Mouse (Mus musculus) urinary bladder, postnatal 14 days (tissue): Measurements from ENCODE around the gene Vasp.

Experiments
- DNase-seq: peaks from one replicate; pipeline ENCODE4 v3.0.0; 2021; ENCODE audit warnings: low spot score

Gene Vasp

DNA sequence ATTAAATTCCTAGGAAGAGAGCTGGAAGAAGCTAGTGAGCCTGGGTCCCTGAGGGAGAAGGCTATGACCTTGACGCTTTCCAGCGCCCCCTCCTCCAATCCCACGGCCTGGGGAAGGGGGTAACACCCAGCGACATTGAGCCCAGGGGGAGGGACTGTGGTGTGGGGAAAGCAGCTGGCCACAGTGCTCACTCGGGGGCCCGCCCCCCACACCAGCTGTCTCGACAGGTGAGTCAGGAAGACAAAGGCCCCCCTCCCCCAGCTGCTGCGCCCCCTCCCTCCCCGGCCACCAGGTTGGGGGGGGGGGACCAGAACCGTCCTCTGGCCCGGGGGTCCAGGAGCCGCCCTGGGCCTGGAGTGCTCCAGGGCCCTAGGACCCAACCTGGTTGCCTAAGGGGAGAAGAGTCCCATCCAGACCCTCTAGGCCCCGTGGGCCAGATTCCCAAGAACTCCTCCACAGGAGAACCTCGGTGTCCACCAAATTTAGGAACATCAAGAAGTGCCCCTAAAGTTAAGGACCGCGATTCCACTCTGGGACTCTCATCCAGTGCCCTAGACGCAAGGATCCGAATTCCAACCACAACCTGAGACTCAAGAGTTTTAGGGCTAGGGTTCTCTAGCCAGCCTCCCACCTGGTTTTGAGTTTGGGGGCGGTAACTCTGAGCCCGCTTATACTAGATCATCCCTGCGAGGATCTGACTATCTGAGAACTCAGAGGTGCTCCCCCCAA lies 944 bp downstream of the Vasp start:
- no peak for DNase-seq

DNA sequence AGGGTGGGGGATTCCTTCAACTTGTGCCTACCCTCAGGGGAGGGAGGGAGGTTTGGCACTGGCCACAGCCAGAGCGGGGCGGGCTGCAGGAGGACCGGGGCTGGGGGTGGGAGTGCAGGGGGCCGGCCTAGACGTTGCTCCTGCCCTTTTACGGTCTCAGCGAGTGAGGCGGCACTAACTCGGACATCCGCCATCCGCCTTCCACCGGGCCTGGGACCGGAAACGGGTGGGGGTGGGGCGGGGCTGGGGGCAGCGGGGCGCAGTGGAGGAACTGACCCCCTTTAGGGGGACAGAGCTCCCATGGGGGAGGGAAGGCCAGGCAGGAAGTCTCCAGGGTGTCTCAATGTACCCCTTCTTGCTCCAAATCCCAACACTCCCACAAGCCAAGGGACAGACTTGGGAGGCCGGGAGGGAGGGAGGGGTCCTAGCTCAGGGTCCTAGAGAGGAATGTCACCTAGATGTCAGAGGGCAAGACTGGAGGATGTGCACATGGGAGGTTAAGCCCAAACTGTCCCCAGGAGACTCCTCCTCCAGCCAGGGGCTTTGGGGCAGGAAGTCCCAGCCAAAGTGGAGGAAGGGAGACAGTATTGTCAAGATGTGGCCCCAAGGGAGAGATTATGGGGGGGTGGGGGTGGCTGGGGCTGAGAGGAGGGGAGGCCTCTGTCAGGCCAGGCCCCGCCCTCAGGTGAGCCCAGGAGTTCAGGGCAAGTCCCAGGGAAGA lies 1.7 kb downstream of the Vasp start:
- peak; percentile 70 for DNase-seq

DNA sequence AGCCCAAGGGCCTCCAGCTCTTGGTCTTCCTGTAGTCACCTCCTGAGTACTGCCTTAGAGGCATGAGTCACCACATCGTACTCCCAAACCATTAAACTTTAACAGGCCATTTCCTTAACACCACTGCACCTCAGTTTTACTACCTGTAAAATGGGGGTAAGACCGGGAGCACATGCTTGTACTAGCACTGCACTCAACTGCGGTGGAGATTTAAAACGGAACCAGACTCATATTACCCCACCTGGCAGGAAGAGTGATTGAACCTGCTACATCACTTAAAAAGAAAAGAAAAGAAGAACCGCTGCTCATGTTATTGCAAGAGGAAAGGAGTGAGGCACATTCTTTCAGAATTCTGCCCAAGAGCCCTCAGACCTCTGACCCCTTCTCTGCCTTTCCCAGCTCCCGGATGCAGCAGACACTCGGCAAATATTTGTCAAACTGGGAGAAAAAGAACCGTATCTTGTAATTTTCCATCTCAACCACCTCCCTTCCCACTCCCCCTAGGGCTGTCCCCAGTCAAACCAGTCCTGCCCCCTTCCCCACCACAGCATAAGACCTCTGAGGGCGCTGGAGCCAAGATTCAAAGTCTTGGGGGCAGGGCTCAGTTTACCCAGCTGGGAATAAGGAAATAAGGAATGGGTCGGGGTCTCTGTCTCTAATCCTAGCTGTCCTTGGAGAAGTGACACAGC lies 2.5 kb downstream of the Vasp start:
- DNase-seq: no peak

DNA sequence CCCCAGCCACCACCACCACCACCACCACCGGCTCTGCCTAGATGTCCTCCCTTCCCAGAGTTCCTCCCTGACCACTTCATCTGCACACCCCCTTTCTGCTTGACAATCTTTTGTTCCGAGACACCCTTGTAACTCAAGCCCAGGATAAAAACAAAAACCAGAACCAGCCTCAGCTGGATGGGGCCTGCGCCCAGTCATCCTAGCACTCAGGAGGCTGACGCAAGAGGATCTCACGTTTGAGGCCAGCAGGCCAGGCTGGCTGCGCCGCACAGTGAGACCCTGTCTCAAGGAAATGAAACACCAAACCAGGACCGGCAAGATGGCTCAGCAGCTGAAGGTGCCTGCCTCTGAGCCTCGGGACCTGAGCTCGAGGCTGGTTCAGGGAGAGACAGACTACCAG lies 4.6 kb downstream of the Vasp start:
- no peak for DNase-seq

DNA sequence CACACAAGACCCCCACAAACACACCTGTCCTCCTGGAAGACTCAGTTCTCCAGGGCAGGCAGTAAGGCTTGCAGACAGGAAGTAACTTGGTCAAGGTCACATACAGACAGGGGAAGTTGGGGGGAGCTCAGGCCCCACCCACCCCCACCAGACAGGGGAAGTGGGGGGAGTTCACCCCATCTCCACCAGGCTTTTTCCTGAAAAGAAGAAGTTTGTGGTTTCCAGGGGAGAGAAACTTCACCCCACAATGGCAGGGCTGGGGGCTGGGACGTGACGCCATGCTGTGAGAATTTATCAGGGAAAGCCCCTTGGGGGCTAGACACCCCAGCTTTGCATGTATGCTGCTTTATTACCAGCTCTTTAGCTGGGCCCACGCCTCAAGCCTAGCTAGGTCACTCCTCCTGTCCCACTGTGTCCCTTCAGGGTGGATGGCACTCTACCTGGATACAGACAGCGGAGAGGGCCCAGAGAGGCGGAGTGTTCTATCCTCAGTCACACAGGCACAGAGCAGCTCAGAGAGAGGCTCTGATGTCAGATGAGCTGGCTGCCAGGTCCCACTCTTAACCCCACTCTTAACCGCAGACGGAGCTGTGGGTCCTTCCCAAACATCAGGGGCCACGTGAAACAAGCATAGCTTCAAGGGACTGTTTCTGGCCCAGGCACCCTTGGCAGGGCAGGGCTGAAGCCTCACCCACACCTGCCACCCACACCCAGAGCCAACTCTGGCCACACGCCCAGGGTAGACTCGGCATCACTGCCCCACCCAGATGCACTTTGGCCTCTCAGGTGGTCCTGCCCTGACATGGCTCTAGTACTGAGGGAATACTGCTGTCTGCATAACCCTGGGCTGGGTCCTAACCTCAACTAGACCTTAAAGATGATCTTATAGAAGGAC lies 5.4 kb downstream of the Vasp start:
- DNase-seq: peak; percentile 47

DNA sequence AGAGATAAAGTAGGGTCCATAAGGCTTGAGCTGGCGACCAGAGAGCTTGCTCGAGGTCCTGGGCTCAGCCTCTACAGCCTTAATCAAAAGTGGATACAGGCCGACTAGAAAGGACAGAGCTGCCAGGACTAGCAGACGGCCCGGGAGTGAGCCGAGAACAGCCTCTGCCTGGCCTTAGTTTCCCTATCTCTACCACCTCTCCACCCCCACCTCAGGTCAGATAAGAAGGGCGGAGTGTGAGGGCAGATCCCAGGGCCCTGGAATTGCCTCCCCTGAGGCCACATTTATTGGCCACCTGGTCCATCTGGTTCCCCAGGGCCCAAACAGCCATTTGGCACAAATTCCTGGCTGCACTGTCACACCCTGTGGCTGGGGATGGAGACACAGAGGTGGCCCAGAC lies 6.5 kb downstream of the Vasp start:
- DNase-seq: no peak

DNA sequence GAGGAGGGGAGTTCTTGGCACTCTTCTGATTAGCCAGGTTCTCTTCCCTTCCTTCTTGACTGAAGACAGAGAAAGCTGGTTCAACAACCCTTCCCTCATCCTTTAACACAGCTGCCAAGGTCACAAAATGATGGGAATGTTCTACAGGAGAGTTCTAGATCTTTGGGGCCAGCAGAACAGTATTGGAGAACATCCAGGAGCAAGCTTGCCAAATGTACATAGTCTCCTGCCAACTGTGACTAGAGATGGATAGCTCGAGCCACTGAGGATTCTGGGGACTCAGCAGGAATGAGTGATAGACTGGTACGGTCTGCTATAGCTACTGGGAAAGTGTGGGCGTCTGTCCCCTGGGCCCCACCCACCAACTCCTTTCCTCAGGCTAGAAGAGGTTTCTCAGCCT lies 13.3 kb downstream of the Vasp start:
- DNase-seq: no peak

DNA sequence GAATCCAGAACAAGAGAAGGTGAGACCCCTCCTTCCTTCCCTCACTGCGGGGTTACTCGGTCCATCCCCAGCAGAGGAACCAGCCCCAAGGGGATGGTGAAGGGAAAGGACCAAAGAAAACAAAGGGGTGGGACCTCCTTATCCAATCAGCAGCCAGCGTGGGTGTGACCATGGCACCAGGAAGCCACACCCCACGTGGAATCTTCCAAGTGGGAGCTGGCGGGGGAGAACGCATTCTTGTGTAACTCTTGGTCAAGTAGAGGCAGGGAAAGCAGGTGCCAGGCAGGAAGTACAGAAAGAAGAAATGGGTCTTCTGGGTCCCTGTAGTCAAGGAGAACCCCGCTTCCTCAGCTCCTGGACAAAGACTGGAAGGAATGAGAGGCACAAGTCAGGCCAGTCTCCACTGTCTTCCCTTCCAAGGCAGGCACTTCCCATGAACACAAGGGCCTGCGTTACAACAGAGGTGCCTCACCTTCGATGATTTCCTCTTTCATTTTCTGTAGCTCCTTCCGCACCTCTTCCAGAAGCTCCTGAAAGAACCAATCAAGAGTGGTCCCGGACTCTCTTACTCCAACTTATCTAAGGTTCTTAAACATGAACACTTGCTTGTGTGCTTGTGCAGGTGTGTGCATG lies 14.1 kb downstream of the Vasp start:
- peak; percentile 68 for DNase-seq

DNA sequence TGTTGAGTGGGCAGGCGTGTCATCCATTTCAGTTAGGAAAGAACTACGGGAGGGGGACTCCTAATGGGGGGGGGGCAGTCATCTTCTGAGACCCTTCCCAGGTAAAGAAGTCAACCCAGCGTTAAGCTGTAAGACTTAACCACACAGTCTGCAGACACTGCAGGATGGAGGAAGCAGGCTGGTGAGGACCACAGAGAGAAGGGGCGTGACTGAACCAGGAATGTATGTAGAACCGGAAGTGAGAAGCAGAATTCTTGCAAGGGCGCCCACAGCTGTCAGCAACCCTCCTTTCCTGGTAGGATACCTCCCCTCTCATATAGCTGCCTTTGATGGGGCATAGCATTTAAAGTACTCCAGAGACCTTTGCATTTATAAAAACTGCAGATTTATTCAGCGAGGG lies 15.1 kb downstream of the Vasp start:
- DNase-seq: no peak

DNA sequence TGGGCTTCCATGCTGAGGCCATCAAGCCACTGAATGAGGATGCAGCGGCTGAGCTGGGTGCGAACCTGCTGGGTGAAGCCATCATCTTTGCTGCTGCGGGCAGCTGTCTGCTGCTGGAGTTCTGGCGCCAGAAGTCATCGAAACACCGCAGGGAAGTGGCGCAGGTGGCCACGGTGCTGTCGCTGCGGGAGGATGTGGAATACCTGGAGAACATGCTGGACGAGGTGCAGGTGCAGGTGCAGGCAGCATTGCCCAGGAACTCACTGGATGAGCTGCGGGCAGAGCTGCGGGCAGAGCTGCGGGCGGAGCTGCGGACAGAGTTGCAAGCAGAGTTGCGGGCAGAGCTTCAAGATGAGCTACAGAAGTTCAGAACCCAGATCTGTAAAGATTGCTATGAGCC lies 16.2 kb downstream of the Vasp start:
- no peak for DNase-seq

DNA sequence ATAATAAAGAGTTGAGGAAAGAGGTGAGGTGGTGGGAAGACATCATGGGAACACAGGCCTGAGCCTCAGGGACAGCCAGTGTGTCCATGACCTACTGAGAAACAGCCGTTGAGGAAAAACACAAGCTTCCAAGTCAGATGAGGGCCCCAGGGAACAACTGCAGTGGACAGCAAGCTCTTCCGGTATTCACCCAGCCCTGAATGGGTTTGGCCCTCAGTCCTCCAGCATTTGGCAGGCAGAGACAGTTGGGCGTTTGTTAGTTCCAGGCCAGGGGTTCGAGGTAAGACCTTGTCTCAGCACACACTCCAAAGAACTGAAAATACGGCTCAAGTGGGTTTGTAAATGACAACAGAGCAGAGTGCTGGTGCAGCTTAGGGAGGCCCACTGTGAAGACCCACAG lies 18.2 kb downstream of the Vasp start:
- no peak for DNase-seq

DNA sequence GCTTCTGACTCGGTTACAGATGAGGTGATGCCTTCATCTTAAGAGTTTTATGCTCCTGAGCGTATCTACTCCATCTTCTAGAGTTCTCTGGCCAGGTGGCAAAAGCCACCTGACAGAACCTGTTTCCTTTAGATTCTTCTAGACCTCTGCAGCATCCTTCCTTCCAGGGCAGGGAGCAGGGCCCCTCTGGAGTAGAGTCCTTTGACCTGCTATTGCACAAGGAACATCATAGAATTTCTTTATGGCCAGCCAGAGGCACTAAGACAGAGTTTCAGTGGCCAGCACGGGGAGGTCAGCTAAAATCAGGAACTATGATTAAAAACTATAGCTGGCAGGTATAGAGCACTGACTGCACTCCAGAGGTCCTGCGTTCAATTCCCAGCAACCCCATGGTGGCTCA lies 19.5 kb downstream of the Vasp start:
- DNase-seq: no peak

DNA sequence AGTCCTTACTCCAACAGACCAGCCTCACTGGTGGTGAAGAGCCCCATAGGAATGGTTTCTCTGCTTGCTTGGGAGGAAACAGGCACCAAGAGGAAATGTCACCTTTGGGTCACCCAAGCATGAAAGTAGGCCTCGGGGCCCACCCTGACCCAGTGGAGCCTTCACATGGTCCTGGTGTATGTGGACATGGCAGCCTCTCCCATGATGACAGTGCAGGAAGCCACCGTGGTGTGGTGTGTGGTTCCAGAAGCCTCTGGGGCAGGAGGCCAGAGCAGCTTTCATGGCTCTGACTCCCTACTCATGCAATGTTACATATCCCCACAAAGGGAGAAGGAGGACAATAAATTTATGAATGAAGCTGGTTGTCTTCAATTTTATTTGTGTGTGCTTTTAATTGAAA lies 24.1 kb downstream of the Vasp start:
- DNase-seq: no peak

DNA sequence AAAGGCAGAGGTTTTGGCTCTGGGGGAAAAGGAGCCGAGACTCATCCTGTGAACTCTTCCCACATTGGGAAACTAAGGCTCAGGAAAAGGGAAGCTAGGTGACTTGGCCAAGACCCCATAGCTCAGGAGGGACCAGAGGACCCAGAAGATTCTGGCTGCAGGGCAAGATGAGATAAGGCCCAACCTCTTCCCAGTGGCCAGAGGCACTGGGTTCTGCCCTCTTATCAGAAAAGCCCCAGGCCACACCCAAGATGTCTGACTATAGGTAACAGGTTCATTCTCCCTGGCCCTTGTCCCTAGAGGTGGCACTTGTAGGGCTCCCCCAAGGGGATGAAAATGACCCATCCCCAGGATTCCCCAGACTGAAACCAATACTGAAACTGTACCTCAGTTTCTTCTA lies 24.8 kb downstream of the Vasp start:
- no peak for DNase-seq

DNA sequence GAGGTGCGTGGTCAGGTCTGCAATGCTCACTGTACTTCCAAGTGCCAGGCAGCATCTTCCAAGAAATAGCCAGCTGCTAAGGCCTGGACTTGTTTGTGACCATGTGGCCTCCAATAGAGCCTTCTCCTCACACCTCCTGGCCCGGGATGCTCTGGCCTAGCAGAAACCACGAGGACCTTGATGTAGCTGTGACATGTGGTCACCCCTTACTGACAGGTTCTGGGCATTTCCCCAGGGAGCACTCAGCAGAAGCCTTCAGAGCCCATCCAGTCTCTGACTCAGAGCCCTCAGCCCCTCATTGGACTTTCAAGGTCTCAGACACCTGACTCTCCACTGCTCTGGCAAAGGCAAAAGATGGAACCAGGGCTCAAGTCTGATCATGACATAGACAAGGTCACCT lies 26.5 kb downstream of the Vasp start:
- DNase-seq: no peak

DNA sequence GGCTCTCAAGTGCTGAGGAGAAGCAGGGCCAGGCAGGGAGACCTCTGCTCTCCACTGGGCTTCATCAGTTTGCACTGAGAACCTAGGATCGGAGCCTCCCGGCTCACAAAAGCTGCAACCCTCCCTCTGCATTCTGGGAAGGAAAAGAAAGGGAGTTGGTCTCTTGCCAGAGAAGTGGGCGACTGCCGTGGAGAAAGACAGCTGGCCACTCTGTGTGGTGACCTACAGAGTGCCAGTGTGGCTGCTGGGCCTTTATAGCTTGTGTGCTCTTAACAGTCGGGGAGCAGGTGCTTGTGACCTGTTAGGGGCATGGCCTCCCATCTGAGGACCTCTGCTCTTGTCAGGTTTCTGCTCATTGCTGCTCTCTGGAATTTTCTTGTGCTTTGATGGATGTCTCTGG lies 27.8 kb downstream of the Vasp start:
- DNase-seq: no peak

DNA sequence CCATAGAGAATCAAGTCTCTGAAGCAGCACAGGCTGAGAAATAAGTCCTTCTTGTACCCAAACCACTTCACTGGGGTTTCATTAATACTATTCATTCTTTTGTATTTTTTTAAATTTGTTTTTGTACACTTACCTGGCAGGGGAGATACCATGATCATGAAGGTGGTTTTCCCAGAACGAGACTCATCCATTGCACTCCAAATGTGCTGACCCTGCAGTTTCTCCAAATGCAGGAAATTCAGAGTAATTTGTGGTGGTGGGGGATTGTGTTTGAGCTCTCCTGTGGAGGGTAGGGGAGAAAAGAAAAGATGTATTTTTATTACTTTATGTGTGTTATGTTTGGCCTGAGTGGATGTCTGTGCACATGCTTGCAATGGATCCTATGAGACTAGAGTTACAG lies 29.6 kb downstream of the Vasp start:
- no peak for DNase-seq

DNA sequence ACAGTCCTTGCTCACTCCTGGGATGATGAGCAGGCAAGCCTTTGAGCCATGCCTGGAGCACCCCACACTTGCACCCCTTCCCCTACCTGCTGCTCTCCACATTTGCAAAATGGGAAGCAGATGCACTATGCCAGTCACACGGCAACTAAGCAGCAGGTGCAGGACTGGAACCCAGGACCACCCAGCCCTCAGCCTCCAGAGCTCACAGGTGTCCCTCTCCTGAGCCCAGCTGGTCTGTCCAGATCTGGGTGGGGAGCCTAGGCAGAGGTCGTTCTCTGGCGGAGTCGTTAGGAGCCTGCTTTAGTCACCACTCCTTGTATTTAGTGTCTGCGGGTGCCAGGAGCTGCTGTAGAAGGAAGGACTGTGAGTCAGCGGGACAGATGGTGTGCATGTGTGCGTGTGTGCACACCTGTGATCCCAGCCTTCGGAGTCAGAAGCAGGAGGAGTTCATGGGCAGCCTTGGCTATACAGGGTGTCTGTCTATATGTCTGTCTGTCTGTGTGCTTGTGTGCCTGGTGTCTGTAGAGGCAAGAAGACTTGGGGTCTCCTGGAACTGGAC lies 30.6 kb downstream of the Vasp start:
- DNase-seq: no peak

DNA sequence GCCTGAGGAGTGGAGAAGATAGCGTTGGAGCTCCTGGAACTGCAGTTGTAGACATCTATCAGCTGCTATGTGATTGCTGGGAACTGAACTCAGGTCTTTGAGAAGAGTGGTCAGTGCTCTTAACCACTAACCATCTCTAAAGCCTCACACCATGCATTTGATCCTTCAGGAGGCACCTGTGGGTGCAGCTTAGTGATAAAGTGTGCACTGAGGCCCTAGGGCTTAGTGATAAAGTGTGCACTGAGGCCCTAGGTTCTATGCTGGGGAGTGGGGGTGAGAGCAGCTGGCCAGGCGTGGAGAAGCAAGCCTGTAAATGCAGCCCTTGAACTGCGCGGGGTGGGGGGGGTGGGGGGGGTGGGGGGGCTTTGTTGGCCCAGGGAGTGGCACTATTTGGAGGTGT lies 31.6 kb downstream of the Vasp start:
- no peak for DNase-seq

DNA sequence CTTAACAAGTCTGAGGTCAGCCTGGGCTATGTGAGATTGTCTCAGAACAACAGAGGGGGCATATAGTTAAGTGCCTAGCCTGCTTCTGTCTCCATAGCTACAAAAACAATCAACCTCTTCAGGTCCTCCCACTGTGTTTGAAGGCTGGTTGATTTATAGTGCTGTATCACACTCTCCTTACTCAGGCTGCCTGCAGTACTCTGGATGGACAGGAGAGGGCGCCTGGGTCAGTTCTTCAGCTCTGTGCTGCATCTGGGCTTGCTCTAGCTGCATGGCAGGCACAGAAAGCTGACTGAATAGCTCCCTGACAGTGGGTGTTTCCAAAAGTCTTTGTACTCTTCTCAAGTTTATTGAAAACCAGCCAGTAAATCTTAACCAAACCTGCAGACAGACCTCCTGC lies 32.2 kb downstream of the Vasp start:
- DNase-seq: peak; percentile 93

DNA sequence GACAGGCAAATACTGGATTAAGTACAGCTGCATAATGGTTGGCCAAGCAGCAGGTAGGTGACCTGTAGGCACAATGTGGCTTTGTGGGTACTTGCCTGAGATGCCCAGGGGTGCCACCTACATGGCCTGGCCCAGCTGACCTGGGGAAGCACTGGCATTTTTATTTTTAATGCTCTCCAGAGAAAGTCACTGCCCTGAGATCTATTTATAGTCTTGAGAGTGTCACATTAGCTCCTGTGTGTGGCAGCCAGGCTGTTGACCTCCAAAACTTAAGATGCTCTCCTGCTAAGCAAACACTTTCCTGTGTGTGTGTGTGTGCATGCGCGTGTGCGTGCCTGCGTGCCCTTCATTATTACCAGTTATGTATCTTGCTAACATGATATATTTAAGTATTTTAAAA lies 33.3 kb downstream of the Vasp start:
- no peak for DNase-seq

DNA sequence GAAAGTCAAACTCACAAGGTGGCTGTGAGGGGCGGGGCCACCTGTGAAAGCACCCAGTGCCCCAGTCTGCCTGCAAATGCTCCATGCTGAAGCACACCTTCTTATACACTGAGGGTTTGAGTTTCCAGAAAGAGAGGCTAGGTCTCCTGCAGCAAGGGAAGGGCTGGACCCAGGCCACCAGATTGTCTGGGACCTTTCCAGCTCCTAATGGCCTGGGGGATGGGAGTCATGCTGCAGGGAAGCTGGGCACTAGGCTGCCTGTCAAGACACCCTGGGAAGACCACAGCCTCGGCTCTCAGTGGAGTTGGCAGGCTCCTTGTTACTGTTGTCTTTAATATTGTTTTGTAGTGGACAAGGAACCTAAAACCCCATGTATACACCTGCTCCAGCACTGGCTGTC lies 35.2 kb downstream of the Vasp start:
- no peak for DNase-seq
